Mouse (Mus musculus) forebrain, embryonic 16.5 days (tissue): ENCODE data around the gene Zfp984. TPM values are rescaled to one million over a fixed set of nuclear protein-coding genes. Genes with fewer than 3 reads are reported as not detected.
"Not testable (repeated sequence)": the region's sequence is repeated elsewhere in the genome, so short reads cannot be mapped to it uniquely, and the experiment has no call there.

ENCODE experiments used
- ATAC-seq: fragments of 200-750 bp; cut with Nextera tagmentation; 2 replicates; pipeline ENCODE4 v1.8.0; 2017; ENCODE audit warnings: mild to moderate bottlenecking, moderate library complexity
- H3K27ac ChIP-seq: fragments of 300-500 bp; sonication (generic); 2 replicates; pipeline ENCODE4 v1.5.1; 2014; ENCODE audit warnings: low read length, control low read depth
- H3K27me3 ChIP-seq: fragments of 300-500 bp; sonication (generic); replicated peaks from 2 replicates; pipeline ENCODE4 v1.6.1; 2014; ENCODE audit warnings: low read length; ENCODE audit not compliant: control insufficient read depth, insufficient read depth
- H3K36me3 ChIP-seq: fragments of 300-500 bp; sonication (generic); 2 replicates; pipeline ENCODE4 v1.6.1; 2014; ENCODE audit not compliant: control insufficient read depth, insufficient read depth
- H3K4me1 ChIP-seq: fragments of 300-500 bp; sonication (generic); replicated peaks from 2 replicates; pipeline ENCODE4 v1.6.1; 2014; ENCODE audit warnings: low read length; ENCODE audit not compliant: control insufficient read depth, insufficient read depth
- H3K4me2 ChIP-seq: fragments of 300-500 bp; sonication (generic); 2 replicates; pipeline ENCODE4 v1.6.1; 2014; ENCODE audit warnings: mild to moderate bottlenecking, low read length, control low read depth
- H3K4me3 ChIP-seq: fragments of 300-500 bp; sonication (generic); replicated peaks from 2 replicates; pipeline ENCODE4 v1.5.1; 2014; ENCODE audit warnings: mild to moderate bottlenecking, low read length, control low read depth
- H3K9ac ChIP-seq: fragments of 300-500 bp; sonication (generic); replicated peaks from 2 replicates; pipeline ENCODE4 v1.6.1; 2014; ENCODE audit warnings: low read depth, low read length, control low read depth
- H3K9me3 ChIP-seq: fragments of 300-500 bp; sonication (generic); 2 replicates; pipeline ENCODE4 v1.6.1; 2016; ENCODE audit warnings: low read length; ENCODE audit not compliant: control insufficient read depth
- WGBS: fragments of 180-500 bp; shearing (Covaris S2); extraction: QIAGEN DNeasy Blood & Tissue Kit; methylation state at CpG from one replicate; pipeline ENCODE4 v1.1.7; 2014; 5-methylcytosine and 5-hydroxymethylcytosine counted together
- polyA plus RNA-seq: library from polyadenylated mRNA; unstranded; fragments of >200 nt; fragmentation: Nextera tagmentation; extraction: Ambion mirVana; gene quantifications from 2 replicates; pipeline ENCODE4 v1.2.1, GENCODE M21; 2015

Zfp984 gene
- polyA plus RNA-seq: 6.0 and 6.4 TPM in 2 replicates

GRCm38 (mm10) chr4:147809292-147809965, at the start of gene Zfp984:
Zfp984 (minus strand) TSS chr4:147809788.
- not testable (repeated sequence) for H3K27me3 ChIP-seq, H3K36me3 ChIP-seq, ATAC-seq, H3K9me3 ChIP-seq, H3K27ac ChIP-seq, H3K4me1 ChIP-seq
- Histone ChIP-seq H3K4me3 (peak within 1 kb of the TSS; percentile 48), H3K4me2 (peak within 1 kb of the TSS; percentile 63), H3K9ac (peak within 1 kb of the TSS; percentile 54)
- 12% methylated on average over 15 of the region's 15 CpGs for WGBS

- ATAC-seq: no peak
- WGBS: 71% methylated on average over 2 of the region's 2 CpGs
These were observed 41.2 kb upstream of the Zfp984 start for GRCm38 (mm10) chr4:147850776-147851175.

GRCm38 (mm10) chr4:147848584-147848991, 39.0 kb upstream of the Zfp984 start:
- H3K9me3 ChIP-seq: peaks cover 8% of the 10 kb centered on the region
- WGBS: 0% methylated on average over 4 of the region's 4 CpGs
- peak overlapping the region; percentile 79 for H3K4me3 ChIP-seq
- peaks cover 15% of the 10 kb centered on the region for H3K4me1 ChIP-seq
- no peak overlapping the region for H3K27ac ChIP-seq
- H3K4me2 ChIP-seq: peak overlapping the region; percentile 72
- H3K9ac ChIP-seq: peak overlapping the region; percentile 56
- H3K36me3 ChIP-seq: peaks cover 10% of the 10 kb centered on the region
- ATAC-seq: peak; percentile 74
- no peaks in the 10 kb centered on the region for H3K27me3 ChIP-seq

More at GRCm38 (mm10) chr4:147850776-147851175, 41.2 kb upstream of the Zfp984 start:
- Histone ChIP-seq H3K9me3 (no peaks in the 10 kb centered on the region), H3K36me3 (no peaks in the 10 kb centered on the region), H3K4me2 (no peak overlapping the region), H3K4me1 (peaks cover 15% of the 10 kb centered on the region), H3K9ac (no peak overlapping the region), H3K27me3 (no peaks in the 10 kb centered on the region), H3K27ac (no peak overlapping the region), H3K4me3 (no peak overlapping the region)

GRCm38 (mm10) chr4:147847614-147848583, 38.3 kb upstream of the Zfp984 start, which contains the start of gene Zfp933:
Zfp933 (minus strand) TSS chr4:147848366.
- Histone ChIP-seq H3K27ac (no peak within 1 kb of the TSS), H3K4me1 (peaks cover 15% of the 10 kb centered on the region), H3K27me3 (no peaks in the 10 kb centered on the region), H3K9ac (peak within 1 kb of the TSS; percentile 76), H3K9me3 (peaks cover 14% of the 10 kb centered on the region), H3K36me3 (peaks cover 17% of the 10 kb centered on the region), H3K4me2 (peak within 1 kb of the TSS; percentile 73), H3K4me3 (peak within 1 kb of the TSS; percentile 79)
- ATAC-seq: peak; percentile 92
- WGBS: 2% methylated on average over 23 of the region's 23 CpGs

GRCm38 (mm10) chr4:147842871-147843270, 33.3 kb upstream of the Zfp984 start:
- no peak overlapping the region for H3K4me2 ChIP-seq
- no peaks in the 10 kb centered on the region for H3K27me3 ChIP-seq
- ATAC-seq: no peak
- H3K4me3 ChIP-seq: no peak overlapping the region
- peaks cover 31% of the 10 kb centered on the region for H3K9me3 ChIP-seq
- H3K27ac ChIP-seq: no peak overlapping the region
- H3K9ac ChIP-seq: no peak overlapping the region
- H3K36me3 ChIP-seq: peaks cover 30% of the 10 kb centered on the region
- 100% methylated on average over 3 of the region's 3 CpGs for WGBS
- peaks cover 6% of the 10 kb centered on the region for H3K4me1 ChIP-seq

- ATAC-seq, H3K9ac ChIP-seq: not testable (repeated sequence)
- 100% methylated on average over 4 of the region's 26 CpGs for WGBS
These were observed 29.7 kb upstream of the Zfp984 start for GRCm38 (mm10) chr4:147839282-147839681.

GRCm38 (mm10) chr4:147824389-147824788, 14.8 kb upstream of the Zfp984 start:
- no peaks in the 10 kb centered on the region for H3K27me3 ChIP-seq
- H3K4me2 ChIP-seq: no peak overlapping the region
- no peak for ATAC-seq
- no peaks in the 10 kb centered on the region for H3K4me1 ChIP-seq
- WGBS: 96% methylated on average over 4 of the region's 4 CpGs
- peaks cover 60% of the 10 kb centered on the region for H3K36me3 ChIP-seq
- no peak overlapping the region for H3K27ac ChIP-seq
- H3K4me3 ChIP-seq: no peak overlapping the region
- H3K9ac ChIP-seq: no peak overlapping the region
- H3K9me3 ChIP-seq: peaks cover 63% of the 10 kb centered on the region

More at GRCm38 (mm10) chr4:147839282-147839681, 29.7 kb upstream of the Zfp984 start:
- peaks cover 23% of the 10 kb centered on the region for H3K36me3 ChIP-seq
- not testable (repeated sequence) for H3K4me3 ChIP-seq, H3K27ac ChIP-seq, H3K4me1 ChIP-seq, H3K27me3 ChIP-seq, H3K4me2 ChIP-seq
- peaks cover 31% of the 10 kb centered on the region for H3K9me3 ChIP-seq

- not testable (repeated sequence) for H3K27me3 ChIP-seq, ATAC-seq, H3K4me3 ChIP-seq, H3K27ac ChIP-seq, H3K9ac ChIP-seq, H3K4me2 ChIP-seq, H3K4me1 ChIP-seq
- peaks cover 36% of the 10 kb centered on the region for H3K36me3 ChIP-seq
- peaks cover 53% of the 10 kb centered on the region for H3K9me3 ChIP-seq
- 88% methylated on average over 3 of the region's 3 CpGs for WGBS
These were observed 11.8 kb upstream of the Zfp984 start for GRCm38 (mm10) chr4:147821414-147821813.

GRCm38 (mm10) chr4:147819659-147820058, 10.1 kb upstream of the Zfp984 start:
- not testable (repeated sequence) for H3K4me1 ChIP-seq, H3K4me2 ChIP-seq, ATAC-seq, H3K27me3 ChIP-seq, H3K4me3 ChIP-seq, H3K9ac ChIP-seq, H3K27ac ChIP-seq
- Histone ChIP-seq H3K36me3 (peaks cover 21% of the 10 kb centered on the region), H3K9me3 (peaks cover 45% of the 10 kb centered on the region)
- WGBS: 84% methylated on average over 7 of the region's 7 CpGs
